Comparison of ENCODE assay signal across 8 mouse cellular contexts in the genomic region with DNA sequence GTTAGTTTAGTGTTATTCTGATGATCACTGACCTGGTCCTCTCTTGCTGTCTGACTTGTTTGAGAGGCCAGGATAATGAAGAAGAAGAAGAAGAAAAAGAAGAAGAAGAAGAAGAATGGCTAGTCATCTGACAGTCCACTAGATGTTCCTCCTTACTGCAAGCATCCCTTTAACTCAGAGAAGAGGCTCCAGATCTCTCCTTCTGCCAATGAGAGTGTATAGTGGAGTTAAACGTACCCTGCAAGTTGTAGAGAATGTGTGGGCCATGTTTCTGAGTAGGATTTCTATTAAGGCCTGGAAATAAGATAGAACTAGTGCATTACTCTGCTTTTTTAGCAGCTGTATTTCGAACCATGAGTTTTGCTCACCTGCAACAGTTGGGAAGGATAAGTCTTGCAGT. TPM values are rescaled to one million over a fixed set of nuclear protein-coding genes. Genes with fewer than 3 reads are reported as not detected.
DNase-seq lines count a peak whose midpoint lies in the region; ATAC-seq and TF ChIP-seq lines count a peak whose summit lies in the region.

No protein-coding gene starts in this region.

- H3K36me3 ChIP-seq in heart, embryonic 10.5 days = peaks cover 11% of the 10 kb centered on the region; the same call in 1 of the 2 replicates
- H3K36me3 ChIP-seq in ES-Bruce4 (ENCODE audit: control insufficient read depth, insufficient read depth, low read length, poor library complexity, severe bottlenecking) = peaks cover 30% of the 10 kb centered on the region
- no peaks in the 10 kb centered on the region for H3K36me3 ChIP-seq in forebrain, embryonic 16.5 days (ENCODE audit: control insufficient read depth, insufficient read depth)
- H3K36me3 ChIP-seq in liver, embryonic 15.5 days (replicated peaks) = peaks cover 32% of the 10 kb centered on the region

- peak; percentile 4 for DNase-seq in heart, embryonic 10.5 days (ENCODE audit: low spot score)
- no peak for DNase-seq in heart, adult 18-20 months
- no peak for DNase-seq in embryo, embryonic 11 days
- no peak for DNase-seq in cerebellum, adult 8-10 months
- no peak for DNase-seq in urinary bladder, postnatal 4 days (ENCODE audit: low spot score in 2 of 2)

- H3K4me1 ChIP-seq in heart, embryonic 10.5 days = peaks cover 12% of the 10 kb centered on the region; the same call in 1 of the 2 replicates
- no peaks in the 10 kb centered on the region for H3K4me1 ChIP-seq in ES-Bruce4 (ENCODE audit: control insufficient read depth, insufficient read depth, low read length)
- H3K4me1 ChIP-seq in forebrain, embryonic 16.5 days (replicated peaks; ENCODE audit: control insufficient read depth, insufficient read depth, low read length) = peaks cover 21% of the 10 kb centered on the region
- peaks cover 29% of the 10 kb centered on the region for H3K4me1 ChIP-seq in liver, embryonic 15.5 days (replicated peaks)

- no peak for TF ChIP-seq POLR2A in ES-Bruce4 (IDR thresholded peaks at IDR 0.05; ENCODE audit: insufficient read depth, low read length)

- peak overlapping the region; percentile 100 for H3K9ac ChIP-seq in ES-Bruce4 (ENCODE audit: low read depth, poor library complexity, severe bottlenecking)
- H3K9ac ChIP-seq in forebrain, embryonic 16.5 days (replicated peaks; ENCODE audit: low read depth, low read length) = peak overlapping the region; percentile 100
- H3K9ac ChIP-seq in liver, embryonic 15.5 days = peak overlapping the region; percentile 100

- H3K4me2 ChIP-seq in forebrain, embryonic 16.5 days (ENCODE audit: low read length) = peak overlapping the region; percentile 62
- H3K4me2 ChIP-seq in liver, embryonic 15.5 days = peak overlapping the region; percentile 77

- H3K9me3 ChIP-seq in heart, embryonic 10.5 days = no peaks in the 10 kb centered on the region
- no peaks in the 10 kb centered on the region for H3K9me3 ChIP-seq in ES-Bruce4 (replicated peaks; ENCODE audit: control insufficient read depth, insufficient read depth, low read length, poor library complexity, severe bottlenecking)
- H3K9me3 ChIP-seq in forebrain, embryonic 16.5 days (ENCODE audit: control insufficient read depth, low read length) = no peaks in the 10 kb centered on the region
- no peaks in the 10 kb centered on the region for H3K9me3 ChIP-seq in liver, embryonic 15.5 days (replicated peaks)

- no peak for ATAC-seq in forebrain, embryonic 16.5 days
- ATAC-seq in liver, embryonic 15.5 days (ENCODE audit: insufficient read depth) = no peak

- no peaks in the 10 kb centered on the region for H3K27me3 ChIP-seq in heart, embryonic 10.5 days (ENCODE audit: insufficient read depth, poor library complexity, severe bottlenecking)
- no peaks in the 10 kb centered on the region for H3K27me3 ChIP-seq in ES-Bruce4 (ENCODE audit: control insufficient read depth, insufficient read depth, low read length, poor library complexity, severe bottlenecking)
- no peaks in the 10 kb centered on the region for H3K27me3 ChIP-seq in forebrain, embryonic 16.5 days (replicated peaks; ENCODE audit: control insufficient read depth, insufficient read depth, low read length)
- H3K27me3 ChIP-seq in liver, embryonic 15.5 days = no peaks in the 10 kb centered on the region

- TF ChIP-seq EP300 in ES-Bruce4 (IDR thresholded peaks at IDR 0.05; ENCODE audit: insufficient read depth, low read depth, low read length) = no peak

- peak overlapping the region; percentile 100; the same call in 1 of the 2 replicates for H3K27ac ChIP-seq in heart, embryonic 10.5 days
- H3K27ac ChIP-seq in ES-Bruce4 (ENCODE audit: insufficient read depth, low read length) = no peak overlapping the region
- no peak overlapping the region for H3K27ac ChIP-seq in forebrain, embryonic 16.5 days (ENCODE audit: low read length)
- peak overlapping the region; percentile 99; the same call in 1 of the 2 replicates for H3K27ac ChIP-seq in liver, embryonic 15.5 days (replicated peaks)

- TF ChIP-seq CTCF in ES-Bruce4 (IDR thresholded peaks at IDR 0.05; ENCODE audit: low read depth, low read length) = no peak

- WGBS in heart, embryonic 10.5 days = 54% methylated on average over 2 of the region's 2 CpGs
- WGBS in forebrain, embryonic 16.5 days = 41% methylated on average over 2 of the region's 2 CpGs
- 45% methylated on average over 2 of the region's 2 CpGs for WGBS in liver, embryonic 15.5 days (ENCODE audit: insufficient replicate concordance)

- H3K4me3 ChIP-seq in heart, embryonic 10.5 days = peak overlapping the region; percentile 93
- no peak overlapping the region for H3K4me3 ChIP-seq in ES-Bruce4 (ENCODE audit: low read depth, low read length)
- peak overlapping the region; percentile 62 for H3K4me3 ChIP-seq in forebrain, embryonic 16.5 days (replicated peaks; ENCODE audit: low read length)
- H3K4me3 ChIP-seq in liver, embryonic 15.5 days (replicated peaks) = peak overlapping the region; percentile 100

RNA-seq across cellular contexts. Expression of a gene that starts 2.5 kb away (rescaled TPM):
- polyA plus RNA-seq in heart, embryonic 10.5 days (2016; fragmentation: Nextera tagmentation; extraction: Ambion mirVana) = 15.0 and 25.3 TPM in 2 replicates
- total RNA-seq in heart, adult 18-20 months (2021) = 10 to 100 TPM; 40.7 to 42.1 TPM
- 122 and 133 TPM in 2 replicates for polyA plus RNA-seq in ES-Bruce4 (2011; ENCODE audit: insufficient read depth, insufficient read length, low read depth, missing spikeins)
- 17.9 and 18.0 TPM in 2 replicates for polyA plus RNA-seq in forebrain, embryonic 16.5 days (2015; fragmentation: Nextera tagmentation; extraction: Ambion mirVana)
- 6.1 and 7.9 TPM in 2 replicates for polyA plus RNA-seq in liver, embryonic 15.5 days (2015; fragmentation: Nextera tagmentation; extraction: Ambion mirVana)

Comparison
In these comparisons a context has a peak if more than half of its experiments do, and no peak if none do; other contexts are left out.
1. H3K27ac ChIP-seq: peak in heart, embryonic 10.5 days (single experiment) and liver, embryonic 15.5 days (single experiment); none in ES-Bruce4 (single experiment) and forebrain, embryonic 16.5 days (single experiment).
2. Peak in every context shown above with its lines, with median percentiles within 50 percentile points of each other: H3K9ac ChIP-seq.